Mouse (Mus musculus) erythroblast, embryonic 14.5 days (primary cell): ENCODE results near the gene Nufip2.

Experiments
- GATA1 ChIP-seq: IDR thresholded peaks from 2 replicates; pipeline ENCODE4 v1.6.1; 2012; ENCODE audit warnings: low read length, inconsistent platforms, mixed read lengths
- TAL1 ChIP-seq: IDR thresholded peaks from 3 replicates; pipeline ENCODE4 v1.6.1; 2012; ENCODE audit warnings: low read length, inconsistent platforms, mixed read lengths

- no peak for TF ChIP-seq TAL1
- no peak for TF ChIP-seq GATA1
Measured at GRCm38 (mm10) chr11:77769496-77769895, 83.5 kb downstream of the Nufip2 start.
